Mouse (Mus musculus) hindbrain, postnatal 0 days (tissue): ENCODE measurements around the gene Gnpnat1. TPM values are rescaled to one million over a fixed set of nuclear protein-coding genes. Genes with fewer than 3 reads are reported as not detected.

Experiments
- ATAC-seq: fragments of 200-750 bp; cut with Nextera tagmentation; 2 replicates; pipeline ENCODE4 v1.8.0; 2017; ENCODE audit warnings: mild to moderate bottlenecking, moderate TSS enrichment, moderate library complexity
- DNase-seq: peaks from one replicate; pipeline ENCODE4 v3.0.0-alpha.2; 2015; ENCODE audit warnings: low spot score
- H3K27ac ChIP-seq: fragments of 300-500 bp; sonication (generic); 2 replicates; pipeline ENCODE4 v1.5.1; 2014; ENCODE audit warnings: mild to moderate bottlenecking
- H3K27me3 ChIP-seq: fragments of 300-500 bp; sonication (generic); 2 replicates; pipeline ENCODE4 v1.6.1; 2014; ENCODE audit warnings: low read length, mixed read lengths; ENCODE audit not compliant: insufficient read depth
- H3K36me3 ChIP-seq: fragments of 300-500 bp; sonication (generic); 2 replicates; pipeline ENCODE4 v1.6.1; 2014; ENCODE audit warnings: low read length, mixed read lengths; ENCODE audit not compliant: insufficient read depth
- H3K4me1 ChIP-seq: fragments of 300-500 bp; sonication (generic); 2 replicates; pipeline ENCODE4 v1.6.1; 2014; ENCODE audit warnings: antibody characterized with exemption, low read length, mixed read lengths; ENCODE audit not compliant: insufficient read depth
- H3K4me2 ChIP-seq: fragments of 300-500 bp; sonication (generic); 2 replicates; pipeline ENCODE4 v1.6.1; 2014; ENCODE audit warnings: low read depth, mild to moderate bottlenecking, low read length, moderate library complexity, mixed read lengths
- H3K4me3 ChIP-seq: fragments of 300-500 bp; sonication (generic); 2 replicates; pipeline ENCODE4 v1.5.1; 2014; ENCODE audit warnings: low read length
- H3K9ac ChIP-seq: fragments of 300-500 bp; sonication (generic); replicated peaks from 2 replicates; pipeline ENCODE4 v1.6.1; 2014; ENCODE audit warnings: mild to moderate bottlenecking, low read length, moderate library complexity, mixed read lengths
- H3K9me3 ChIP-seq: fragments of 300-500 bp; sonication (generic); 2 replicates; pipeline ENCODE4 v1.6.1; 2016; ENCODE audit warnings: low read length, mixed read lengths
- CTCF ChIP-seq: IDR thresholded peaks from 2 replicates; pipeline ENCODE4 v1.5.1; 2016; ENCODE audit warnings: antibody characterized with exemption, control low read depth, low read depth
- WGBS: fragments of 180-500 bp; shearing (Covaris S2); extraction: QIAGEN DNeasy Blood & Tissue Kit; methylation state at CpG from one replicate; pipeline ENCODE4 v1.1.7; 2014; 5-methylcytosine and 5-hydroxymethylcytosine counted together
- microRNA-seq, 2 experiments: library from miRNA; unstranded; fragments of <30 nt; microRNA quantifications; one replicate each; pipeline ENCODE4; 2016
- polyA plus RNA-seq: library from polyadenylated mRNA; unstranded; fragments of >200 nt; fragmentation: Nextera tagmentation; extraction: Ambion mirVana; gene quantifications from 2 replicates; pipeline ENCODE4 v1.2.1, GENCODE M21; 2015
- total RNA-seq: library from RNA; depleted of rRNA; stranded (reverse); fragments of >200 nt; gene quantifications from 2 replicates; pipeline ENCODE4 v1.2.3, GENCODE M21; 2014; rRNA removed

Gnpnat1 gene
- total and polyA plus RNA-seq, 2 experiments from 2014 or later: 12.7 to 21.5 TPM

DNA sequence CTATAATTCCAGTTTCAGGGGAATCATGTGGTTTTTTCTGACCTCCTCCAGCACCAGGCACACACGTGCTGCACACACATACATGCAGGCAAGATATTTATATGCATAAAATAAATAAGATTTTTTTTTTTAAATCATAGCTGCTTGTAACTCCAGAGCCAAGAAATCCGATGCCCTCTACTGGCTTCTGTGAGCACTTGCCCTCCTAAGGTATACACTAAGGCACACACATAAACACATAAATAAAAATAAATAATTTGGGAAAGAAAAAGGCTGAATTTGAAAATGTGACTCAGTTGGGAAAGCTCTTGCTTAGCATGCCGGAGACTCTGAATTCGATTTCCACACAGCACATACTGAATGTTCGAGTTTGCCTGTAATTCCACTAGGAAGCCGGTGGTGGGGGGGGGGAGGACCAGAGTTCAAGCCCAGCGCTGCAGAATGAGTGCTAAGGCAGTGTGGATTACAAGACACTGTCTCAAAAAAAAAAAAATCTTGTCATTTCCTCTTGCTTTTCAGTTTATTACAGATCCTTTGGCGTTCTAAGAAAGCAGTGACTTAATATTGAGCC is 75.6 kb downstream of the Gnpnat1 start:
- no peaks in the 10 kb centered on the region for H3K9me3 ChIP-seq
- peak overlapping the region; percentile 97 for H3K4me3 ChIP-seq
- WGBS: 9% methylated on average over 8 of the region's 8 CpGs
- H3K27me3 ChIP-seq: no peaks in the 10 kb centered on the region
- no peaks in the 10 kb centered on the region for H3K4me1 ChIP-seq
- DNase-seq (peak; percentile 45), ATAC-seq (peak; percentile 14; the same call in 1 of the 2 replicates)
- H3K9ac ChIP-seq: peak overlapping the region; percentile 94
- TF ChIP-seq CTCF: no peak
- peaks cover 15% of the 10 kb centered on the region; the same call in 1 of the 2 replicates for H3K36me3 ChIP-seq
- H3K4me2 ChIP-seq: peak overlapping the region; percentile 51
- H3K27ac ChIP-seq: no peak overlapping the region

GRCm38 (mm10) chr14:45328072-45328713 is 76.5 kb downstream of the Gnpnat1 start:
- Histone ChIP-seq H3K4me1 (no peaks in the 10 kb centered on the region), H3K27ac (no peak overlapping the region), H3K36me3 (peaks cover 15% of the 10 kb centered on the region; the same call in 1 of the 2 replicates), H3K4me3 (no peak overlapping the region), H3K4me2 (no peak overlapping the region), H3K9ac (no peak overlapping the region), H3K27me3 (no peaks in the 10 kb centered on the region), H3K9me3 (no peaks in the 10 kb centered on the region)
- TF ChIP-seq CTCF: no peak
- ATAC-seq (no peak), DNase-seq (no peak)
- 90% methylated on average over 4 of the region's 4 CpGs for WGBS

Small RNA genes within 50 kb of the gene (microRNA-seq; reads per million reads assigned to microRNA genes)
- gene Gm25353: 0 reads per million in 2 experiments

Other genes with a start within 250 kb of the Gnpnat1 start
- 61.4 and 72.2 TPM in 2 replicates for gene Gpr137c, start 185.2 kb downstream of the Gnpnat1 start, total RNA-seq
- 14.1 and 15.7 TPM in 2 replicates for gene Gpr137c, start 185.2 kb downstream of the Gnpnat1 start, polyA plus RNA-seq
- 40.9 and 54.2 TPM in 2 replicates for gene Txndc16, start 184.6 kb downstream of the Gnpnat1 start, total RNA-seq
- gene Txndc16, start 184.6 kb downstream of the Gnpnat1 start, polyA plus RNA-seq: 33.6 and 33.7 TPM in 2 replicates
- gene Ero1l, start 86.1 kb downstream of the Gnpnat1 start, total RNA-seq: 15.7 and 18.7 TPM in 2 replicates
- gene Ero1l, start 86.1 kb downstream of the Gnpnat1 start, polyA plus RNA-seq: 23.3 and 25.7 TPM in 2 replicates
- 65.0 and 72.6 TPM in 2 replicates for gene Psmc6, start 75.1 kb downstream of the Gnpnat1 start, total RNA-seq
- 136 and 144 TPM in 2 replicates for gene Psmc6, start 75.1 kb downstream of the Gnpnat1 start, polyA plus RNA-seq
- gene Styx, start 53.8 kb downstream of the Gnpnat1 start, total RNA-seq: 20.7 and 22.7 TPM in 2 replicates
- 72.4 and 73.7 TPM in 2 replicates for gene Styx, start 53.8 kb downstream of the Gnpnat1 start, polyA plus RNA-seq
- 30.0 and 31.6 TPM in 2 replicates for gene Fermt2, start 125.2 kb upstream of the Gnpnat1 start, total RNA-seq
- gene Fermt2, start 125.2 kb upstream of the Gnpnat1 start, polyA plus RNA-seq: 76.4 and 89.4 TPM in 2 replicates